Mouse (Mus musculus) small intestine, adult 2 months (tissue): ENCODE results near the gene Crocc2.

Experiments
- CTCF ChIP-seq: fragments of 200-500 bp; IDR thresholded peaks from 2 replicates; pipeline ENCODE4 v1.5.1; 2012; ENCODE audit warnings: low read depth, mild to moderate bottlenecking, control low read depth, inconsistent platforms, low read length, moderate library complexity, mixed read lengths; ENCODE audit not compliant: insufficient replicate concordance, insufficient read length; ENCODE audit errors: extremely low read depth
- POLR2A ChIP-seq: fragments of 200-500 bp; IDR thresholded peaks from 2 replicates; pipeline ENCODE4 v1.6.1; 2012; ENCODE audit warnings: low read depth, mild to moderate bottlenecking, control low read depth, inconsistent platforms, low read length, moderate library complexity

- no peak for TF ChIP-seq CTCF
- TF ChIP-seq POLR2A = no peak
These were observed 84.1 kb downstream of the Crocc2 start for GRCm38 (mm10) chr1:93252586-93252985.
